Mouse (Mus musculus) small intestine, adult 2 months (tissue): Measurements from ENCODE around the gene Bola2.

Experiments used
- CTCF ChIP-seq: fragments of 200-500 bp; IDR thresholded peaks from 2 replicates; pipeline ENCODE4 v1.5.1; 2012; ENCODE audit warnings: low read depth, mild to moderate bottlenecking, control low read depth, inconsistent platforms, low read length, moderate library complexity, mixed read lengths; ENCODE audit not compliant: insufficient replicate concordance, insufficient read length; ENCODE audit errors: extremely low read depth
- POLR2A ChIP-seq: fragments of 200-500 bp; IDR thresholded peaks from 2 replicates; pipeline ENCODE4 v1.6.1; 2012; ENCODE audit warnings: low read depth, mild to moderate bottlenecking, control low read depth, inconsistent platforms, low read length, moderate library complexity

- TF ChIP-seq CTCF (no peak), POLR2A (no peak)
These were observed 7.2 kb downstream of the Bola2 start for GRCm38 (mm10) chr7:126702358-126702757.
